Mouse (Mus musculus) embryonic facial prominence, embryonic 11.5 days (tissue): ENCODE data around the gene Myocd. TPM values are rescaled to one million over a fixed set of nuclear protein-coding genes. Genes with fewer than 3 reads are reported as not detected.

Experiments
- ATAC-seq: fragments of 200-750 bp; cut with Nextera tagmentation; replicated peaks from 2 replicates; pipeline ENCODE4 v1.8.0; 2017; ENCODE audit warnings: low read depth; ENCODE audit not compliant: insufficient number of reproducible peaks, low FRiP score, low TSS enrichment
- DNase-seq: peaks from one replicate; pipeline ENCODE4 v3.0.0-alpha.2; 2015; ENCODE audit warnings: low spot score
- H3K27ac ChIP-seq: fragments of 300-500 bp; sonication (generic); replicated peaks from 2 replicates; pipeline ENCODE4 v1.5.1; 2014; ENCODE audit warnings: mild to moderate bottlenecking, low read depth, low read length, control low read depth
- H3K27me3 ChIP-seq: fragments of 300-500 bp; sonication (generic); 2 replicates; pipeline ENCODE4 v1.6.1; 2014; ENCODE audit warnings: mild to moderate bottlenecking, low read length, moderate library complexity, mixed read lengths; ENCODE audit not compliant: control insufficient read depth, insufficient read depth
- H3K36me3 ChIP-seq: fragments of 300-500 bp; sonication (generic); replicated peaks from 2 replicates; pipeline ENCODE4 v1.6.1; 2014; ENCODE audit warnings: low read depth, mild to moderate bottlenecking, low read length, moderate library complexity, mixed read lengths; ENCODE audit not compliant: control insufficient read depth, insufficient read depth
- H3K4me1 ChIP-seq: fragments of 300-500 bp; sonication (generic); 2 replicates; pipeline ENCODE4 v1.6.1; 2014; ENCODE audit warnings: low read length, mixed read lengths; ENCODE audit not compliant: control insufficient read depth, insufficient read depth
- H3K4me2 ChIP-seq: fragments of 300-500 bp; sonication (generic); 2 replicates; pipeline ENCODE4 v1.6.1; 2014; ENCODE audit warnings: low read depth, mild to moderate bottlenecking, control low read depth, low read length, moderate library complexity
- H3K4me3 ChIP-seq: fragments of 300-500 bp; sonication (generic); 2 replicates; pipeline ENCODE4 v1.5.1; 2014; ENCODE audit warnings: low read depth, low read length, control low read depth
- H3K9ac ChIP-seq: fragments of 300-500 bp; sonication (generic); replicated peaks from 2 replicates; pipeline ENCODE4 v1.6.1; 2014; ENCODE audit warnings: mild to moderate bottlenecking, control low read depth, low read length
- H3K9me3 ChIP-seq: fragments of 300-500 bp; sonication (generic); replicated peaks from 2 replicates; pipeline ENCODE4 v1.6.1; 2016; ENCODE audit warnings: mild to moderate bottlenecking, low read length, inconsistent platforms, mixed read lengths; ENCODE audit not compliant: control insufficient read depth
- WGBS: fragments of 180-500 bp; shearing (Covaris S2); extraction: QIAGEN DNeasy Blood & Tissue Kit; methylation state at CpG from one replicate; pipeline ENCODE4 v1.1.7; 2014; 5-methylcytosine and 5-hydroxymethylcytosine counted together
- polyA plus RNA-seq: library from polyadenylated mRNA; unstranded; fragments of >200 nt; fragmentation: Nextera tagmentation; extraction: Ambion mirVana; gene quantifications from 2 replicates; pipeline ENCODE4 v1.2.1, GENCODE M21; 2014

Gene Myocd
- polyA plus RNA-seq, 1 experiment from 2014 or later: 2.1 TPM

DNA sequence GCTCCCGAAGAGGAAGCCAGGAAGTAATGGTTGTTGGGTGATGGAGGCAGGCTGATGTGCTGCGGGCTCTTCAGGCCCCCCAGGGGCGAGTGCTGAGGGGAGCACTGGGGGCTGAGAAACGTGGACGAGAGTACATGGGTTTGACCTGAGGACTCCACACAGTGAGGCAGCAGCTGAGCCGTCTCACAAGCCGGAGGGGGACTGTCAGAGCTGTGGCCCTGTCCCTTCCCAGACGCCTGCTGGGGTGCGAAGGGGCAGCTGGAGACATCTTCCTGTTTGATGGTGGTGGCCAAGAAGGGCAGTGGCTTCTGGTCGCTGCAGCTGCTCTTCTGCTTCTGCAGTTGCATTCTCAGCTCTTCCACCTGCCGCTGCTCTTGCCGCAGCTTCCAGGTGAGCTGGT, 82.8 kb downstream of the Myocd start:
- H3K27ac ChIP-seq: no peak overlapping the region
- WGBS: 74% methylated on average over 11 of the region's 12 CpGs
- no peak overlapping the region for H3K9ac ChIP-seq
- no peak overlapping the region for H3K4me2 ChIP-seq
- no peak for DNase-seq
- no peaks in the 10 kb centered on the region for H3K9me3 ChIP-seq
- H3K27me3 ChIP-seq: no peaks in the 10 kb centered on the region
- H3K4me3 ChIP-seq: no peak overlapping the region
- H3K4me1 ChIP-seq: no peaks in the 10 kb centered on the region
- no peaks in the 10 kb centered on the region for H3K36me3 ChIP-seq
- ATAC-seq: no peak

DNA sequence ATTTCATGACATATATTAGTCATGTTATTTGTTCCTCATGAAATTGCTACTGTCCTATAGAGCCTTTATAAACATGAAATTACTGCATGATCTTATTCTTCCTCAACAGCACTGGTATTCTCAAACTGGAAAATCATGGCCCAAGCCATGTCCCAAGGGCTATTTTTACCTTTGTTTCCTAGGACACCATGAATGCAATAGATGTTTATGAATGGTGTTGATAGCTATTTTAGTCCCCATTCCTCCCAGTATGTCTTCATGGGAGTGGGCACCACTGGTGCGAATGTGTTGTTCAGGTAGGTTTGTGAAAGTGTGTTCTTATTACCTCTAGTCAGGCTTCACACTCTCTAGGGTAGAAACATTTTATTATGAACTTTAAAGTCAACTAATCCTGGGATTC, 84.7 kb downstream of the Myocd start:
- H3K9ac ChIP-seq: no peak overlapping the region
- no peaks in the 10 kb centered on the region for H3K4me1 ChIP-seq
- H3K4me2 ChIP-seq: no peak overlapping the region
- 92% methylated on average over 1 of the region's 1 CpGs for WGBS
- no peak overlapping the region for H3K27ac ChIP-seq
- H3K9me3 ChIP-seq: no peaks in the 10 kb centered on the region
- DNase-seq (no peak), ATAC-seq (no peak)
- no peak overlapping the region for H3K4me3 ChIP-seq
- no peaks in the 10 kb centered on the region for H3K36me3 ChIP-seq
- H3K27me3 ChIP-seq: no peaks in the 10 kb centered on the region

DNA sequence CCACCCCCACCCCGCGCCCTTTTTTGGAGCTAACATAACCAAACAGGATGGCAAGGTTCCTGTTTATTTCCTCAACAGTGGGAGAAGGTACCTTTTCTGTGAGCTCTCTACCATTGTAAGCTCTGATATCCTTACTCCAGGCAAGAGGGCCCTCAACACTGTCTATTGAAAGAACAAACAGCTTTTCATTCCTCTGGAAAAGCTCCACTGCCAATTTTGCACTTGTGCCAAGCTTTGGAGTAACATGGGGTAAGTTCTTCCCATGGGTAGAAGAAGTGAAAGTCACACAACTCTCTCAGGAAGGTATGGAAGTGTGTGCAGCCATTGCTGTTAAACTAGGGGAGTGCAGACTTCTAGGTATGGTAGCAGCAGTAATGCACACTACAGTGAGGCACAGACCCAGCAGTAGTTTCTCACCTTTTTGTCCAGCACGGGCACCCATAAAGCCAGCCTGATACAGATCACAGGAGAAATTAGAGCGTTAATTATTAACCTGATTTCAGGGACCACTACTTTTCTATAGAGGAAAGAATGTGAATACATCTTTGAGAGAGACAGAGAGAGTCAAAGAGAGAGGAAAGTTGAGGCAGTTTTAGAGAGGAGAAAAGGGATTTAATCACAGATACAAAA, 99.6 kb downstream of the Myocd start:
- ATAC-seq (no peak), DNase-seq (no peak)
- 87% methylated on average over 4 of the region's 4 CpGs for WGBS
- no peaks in the 10 kb centered on the region for H3K36me3 ChIP-seq
- H3K4me3 ChIP-seq: no peak overlapping the region
- no peaks in the 10 kb centered on the region for H3K4me1 ChIP-seq
- no peaks in the 10 kb centered on the region for H3K27me3 ChIP-seq
- H3K27ac ChIP-seq: no peak overlapping the region
- no peak overlapping the region for H3K9ac ChIP-seq
- no peaks in the 10 kb centered on the region for H3K9me3 ChIP-seq
- H3K4me2 ChIP-seq: no peak overlapping the region

DNA sequence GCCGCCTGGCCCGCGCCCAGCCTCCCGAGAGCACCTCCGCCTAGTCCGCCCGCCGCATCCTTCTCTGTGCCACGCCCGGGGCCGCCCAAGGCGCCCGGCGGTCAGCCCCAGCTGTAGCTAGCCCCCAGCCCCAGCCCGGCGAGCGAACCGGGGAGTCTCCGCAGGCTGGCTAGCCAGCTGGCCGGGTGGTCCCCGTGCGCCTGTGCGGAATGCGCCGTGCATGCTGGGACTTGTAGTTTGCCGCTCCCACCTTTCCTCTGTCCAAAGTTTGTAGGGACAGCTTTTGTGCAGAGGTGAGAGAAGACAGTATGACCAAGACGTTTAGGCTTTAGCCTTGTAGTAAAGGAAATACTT, 107.0 kb downstream of the Myocd start, which contains the start of gene Arhgap44:
Arhgap44 (minus strand) TSS at position 195 of the 354 bp plus-strand sequence.
- Histone ChIP-seq H3K9me3 (no peaks in the 10 kb centered on the region), H3K4me3 (peak within 1 kb of the TSS; percentile 72), H3K27ac (no peak within 1 kb of the TSS), H3K4me1 (no peaks in the 10 kb centered on the region), H3K27me3 (no peaks in the 10 kb centered on the region; the same call in 1 of the 2 replicates), H3K4me2 (peak within 1 kb of the TSS; percentile 95), H3K9ac (peak within 1 kb of the TSS; percentile 89), H3K36me3 (no peaks in the 10 kb centered on the region)
- DNase-seq: peak; percentile 85
- WGBS: under 1% methylated on average over 26 of the region's 27 CpGs
- peak; percentile 93 for ATAC-seq

DNA sequence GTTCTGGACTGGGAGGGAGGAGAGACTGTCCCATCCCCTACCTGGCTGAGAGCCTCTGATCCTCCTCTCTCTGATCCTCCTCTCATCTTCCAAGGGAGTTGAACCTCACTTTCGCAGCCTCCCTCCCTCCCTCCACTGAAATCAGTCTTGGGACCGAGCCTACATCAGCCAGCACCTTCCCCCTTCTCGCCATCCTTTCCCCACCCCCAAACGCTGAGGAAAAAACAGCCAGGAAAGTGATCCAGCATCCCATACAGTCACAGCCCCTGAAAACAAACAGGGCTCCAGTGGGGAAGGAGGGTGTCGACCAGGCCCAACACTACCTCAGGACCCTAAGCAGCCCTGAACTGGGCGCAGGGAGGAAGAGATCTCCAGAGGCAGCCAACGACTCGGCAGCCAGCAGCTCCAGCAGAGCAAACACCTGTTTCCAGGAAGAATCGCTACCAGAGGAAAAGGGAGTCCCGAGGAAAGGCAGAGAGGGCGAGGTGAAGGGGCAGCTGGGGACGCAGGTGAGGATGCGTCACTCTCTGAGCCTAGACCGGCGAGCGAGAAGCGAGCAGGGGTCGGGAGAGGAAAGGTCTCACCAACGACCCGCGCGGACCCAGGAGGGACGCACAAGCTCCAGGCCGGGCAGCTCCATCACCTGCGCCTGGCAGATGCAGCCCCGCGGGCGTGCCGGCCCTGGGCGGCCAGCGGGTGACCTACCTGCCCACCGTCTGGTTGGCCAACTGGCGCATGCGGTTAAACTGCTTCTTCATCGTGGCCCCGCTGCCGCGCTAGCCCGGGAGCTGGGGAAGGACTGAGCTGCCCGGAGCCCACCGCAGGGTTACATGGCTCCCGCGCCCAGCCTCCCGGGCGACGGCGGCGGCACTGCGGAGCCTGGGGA, 107.7 kb downstream of the Myocd start:
- under 1% methylated on average over 49 of the region's 49 CpGs for whole genome bisulfite sequencing
- ATAC-seq (peak; percentile 83; the same call in 1 of the 2 replicates), DNase-seq (peak; percentile 25)
- H3K4me3 ChIP-seq: peak overlapping the region; percentile 72
- H3K27ac ChIP-seq: no peak overlapping the region
- peak overlapping the region; percentile 89 for H3K9ac ChIP-seq
- H3K36me3 ChIP-seq: no peaks in the 10 kb centered on the region
- H3K4me1 ChIP-seq: no peaks in the 10 kb centered on the region
- no peaks in the 10 kb centered on the region for H3K9me3 ChIP-seq
- no peaks in the 10 kb centered on the region; the same call in 1 of the 2 replicates for H3K27me3 ChIP-seq
- H3K4me2 ChIP-seq: peak overlapping the region; percentile 95

DNA sequence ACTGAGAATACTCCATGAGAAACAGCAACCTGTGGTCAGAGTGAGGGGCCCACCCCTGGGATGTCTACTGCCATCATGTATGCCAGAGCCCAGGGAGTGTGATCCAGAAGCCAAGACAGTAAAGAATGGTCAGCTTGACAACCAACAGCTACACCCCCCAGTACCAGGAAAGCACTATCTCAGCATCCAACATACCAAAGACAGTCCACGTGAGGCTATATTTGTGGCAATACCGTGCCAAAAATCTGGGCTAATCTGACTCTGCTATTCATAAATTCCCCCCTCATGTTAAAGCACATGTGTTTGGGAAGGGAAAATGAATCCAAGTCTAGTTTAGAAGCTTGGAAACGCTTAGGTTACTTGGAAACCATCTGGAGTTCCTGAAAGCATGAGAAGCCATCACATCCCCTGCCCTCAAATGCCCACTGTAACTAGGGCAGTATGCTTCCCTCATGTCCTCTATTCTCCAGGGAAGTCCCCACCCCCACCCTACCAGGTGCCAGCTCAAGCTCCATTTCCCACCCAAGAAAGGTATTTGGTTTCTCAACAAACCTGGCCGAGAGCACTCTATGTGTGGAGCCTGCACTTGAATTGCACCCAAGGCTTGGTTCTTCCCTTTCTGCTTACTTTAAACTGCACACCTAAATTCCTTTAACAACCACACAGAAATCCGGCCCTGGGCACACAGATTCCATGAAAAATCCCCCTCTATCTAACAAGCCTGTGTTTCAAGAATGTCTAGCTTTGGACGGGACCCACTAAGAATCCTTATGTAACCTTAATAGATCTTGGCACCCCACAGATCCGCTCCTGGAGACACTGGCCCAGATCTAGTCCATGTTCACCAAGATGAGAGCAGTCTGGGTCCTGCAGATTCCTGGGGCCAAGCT, 108.6 kb downstream of the Myocd start:
- no peaks in the 10 kb centered on the region for H3K4me1 ChIP-seq
- no peaks in the 10 kb centered on the region; the same call in 1 of the 2 replicates for H3K27me3 ChIP-seq
- no peak overlapping the region for H3K9ac ChIP-seq
- ATAC-seq (no peak), DNase-seq (no peak)
- no peaks in the 10 kb centered on the region for H3K36me3 ChIP-seq
- no peak overlapping the region for H3K4me3 ChIP-seq
- 56% methylated on average over 7 of the region's 7 CpGs for WGBS
- H3K9me3 ChIP-seq: no peaks in the 10 kb centered on the region
- H3K27ac ChIP-seq: no peak overlapping the region
- H3K4me2 ChIP-seq: no peak overlapping the region; the same call in 1 of the 2 replicates

DNA sequence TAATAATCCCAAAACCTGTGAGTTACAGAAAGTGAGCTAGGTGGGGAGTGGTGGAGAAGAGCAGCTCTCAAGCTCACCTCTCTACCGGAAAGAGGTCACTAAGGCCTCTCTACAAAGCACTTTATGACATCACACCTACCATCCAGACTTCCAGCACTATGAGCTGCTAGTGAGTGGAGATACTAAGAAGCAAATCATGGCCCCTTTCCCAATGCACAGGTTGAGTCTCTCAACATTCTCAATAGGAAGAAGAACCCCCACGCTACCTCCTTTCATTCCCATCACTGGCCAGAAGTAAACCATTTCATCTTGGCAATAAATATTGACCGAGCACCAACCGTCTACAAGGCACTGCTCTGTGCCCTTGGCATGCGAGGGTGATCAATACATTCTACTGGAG, 110.0 kb downstream of the Myocd start, which contains the start of gene 1700086D15Rik:
1700086D15Rik (minus strand) TSS at position 101 of the 400 bp plus-strand sequence.
- ATAC-seq (no peak), DNase-seq (no peak)
- Histone ChIP-seq H3K9ac (no peak within 1 kb of the TSS), H3K4me3 (no peak within 1 kb of the TSS), H3K27me3 (no peaks in the 10 kb centered on the region; the same call in 1 of the 2 replicates), H3K9me3 (no peaks in the 10 kb centered on the region), H3K27ac (no peak within 1 kb of the TSS), H3K4me1 (no peaks in the 10 kb centered on the region), H3K36me3 (no peaks in the 10 kb centered on the region), H3K4me2 (no peak within 1 kb of the TSS)
- WGBS: 90% methylated on average over 5 of the region's 5 CpGs
